Mouse (Mus musculus) midbrain, embryonic 15.5 days (tissue): ENCODE measurements around the gene Pole. TPM values are rescaled to one million over a fixed set of nuclear protein-coding genes. Genes with fewer than 3 reads are reported as not detected.

Experiments used
- ATAC-seq: fragments of 200-750 bp; cut with Nextera tagmentation; replicated peaks from 2 replicates; pipeline ENCODE4 v1.8.0; 2017; ENCODE audit warnings: moderate TSS enrichment
- H3K27ac ChIP-seq: fragments of 300-500 bp; sonication (generic); 2 replicates; pipeline ENCODE4 v1.5.1; 2015; ENCODE audit warnings: mild to moderate bottlenecking, inconsistent platforms
- H3K27me3 ChIP-seq: fragments of 300-500 bp; sonication (generic); replicated peaks from 2 replicates; pipeline ENCODE4 v1.6.1; 2015; ENCODE audit warnings: inconsistent platforms
- H3K36me3 ChIP-seq: fragments of 300-500 bp; sonication (generic); replicated peaks from 2 replicates; pipeline ENCODE4 v1.6.1; 2015; ENCODE audit warnings: inconsistent platforms
- H3K4me1 ChIP-seq: fragments of 300-500 bp; sonication (generic); 2 replicates; pipeline ENCODE4 v1.6.1; 2015; ENCODE audit warnings: inconsistent platforms
- H3K4me2 ChIP-seq: fragments of 300-500 bp; sonication (generic); 2 replicates; pipeline ENCODE4 v1.6.1; 2015; ENCODE audit warnings: inconsistent platforms, mild to moderate bottlenecking, moderate library complexity
- H3K4me3 ChIP-seq: fragments of 300-500 bp; sonication (generic); 2 replicates; pipeline ENCODE4 v1.5.1; 2015; ENCODE audit warnings: mild to moderate bottlenecking, inconsistent platforms
- H3K9ac ChIP-seq: fragments of 300-500 bp; sonication (generic); 2 replicates; pipeline ENCODE4 v1.6.1; 2015; ENCODE audit warnings: mild to moderate bottlenecking, inconsistent platforms
- H3K9me3 ChIP-seq: fragments of 300-500 bp; sonication (generic); 2 replicates; pipeline ENCODE4 v1.6.1; 2016; ENCODE audit warnings: inconsistent platforms
- WGBS: fragments of 180-500 bp; shearing (Covaris S2); methylation state at CpG from one replicate; pipeline ENCODE4 v1.1.7; 2015; ENCODE audit warnings: mixed read lengths; 5-methylcytosine and 5-hydroxymethylcytosine counted together
- polyA plus RNA-seq: library from polyadenylated mRNA; unstranded; fragments of >200 nt; fragmentation: Nextera tagmentation; extraction: Ambion mirVana; gene quantifications from 2 replicates; pipeline ENCODE4 v1.2.1, GENCODE M21; 2015

Gene Pole
- polyA plus RNA-seq, 1 experiment from 2014 or later, result 7.5 TPM

DNA sequence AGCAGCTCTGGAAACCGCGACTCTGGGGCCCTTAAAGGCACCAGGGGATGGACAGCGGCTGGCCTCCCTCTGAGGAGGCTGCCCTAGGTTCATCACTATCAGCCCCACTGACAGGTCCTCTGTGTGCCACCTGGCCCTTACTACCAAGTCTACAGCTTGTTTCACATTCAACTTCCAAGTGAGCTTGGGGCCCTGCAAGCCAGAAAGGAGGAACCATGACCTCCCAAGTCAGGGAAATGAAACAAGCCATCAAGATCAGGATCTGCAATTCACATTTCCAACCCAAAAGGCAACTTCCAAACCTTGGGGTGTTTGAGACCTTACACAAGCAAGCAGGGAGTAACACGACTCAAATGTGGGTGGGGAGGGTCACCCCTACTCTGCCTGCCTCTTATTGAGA lies 99.2 kb downstream of the Pole start:
- Histone ChIP-seq H3K9me3 (no peaks in the 10 kb centered on the region), H3K4me2 (peak overlapping the region; percentile 55), H3K36me3 (no peaks in the 10 kb centered on the region; the same call in 1 of the 2 replicates), H3K9ac (no peak overlapping the region), H3K4me1 (peaks cover 32% of the 10 kb centered on the region), H3K27ac (no peak overlapping the region), H3K27me3 (no peaks in the 10 kb centered on the region; the same call in 1 of the 2 replicates), H3K4me3 (peak overlapping the region; percentile 80)
- no peak for ATAC-seq
- 55% methylated on average over 4 of the region's 4 CpGs for WGBS

DNA sequence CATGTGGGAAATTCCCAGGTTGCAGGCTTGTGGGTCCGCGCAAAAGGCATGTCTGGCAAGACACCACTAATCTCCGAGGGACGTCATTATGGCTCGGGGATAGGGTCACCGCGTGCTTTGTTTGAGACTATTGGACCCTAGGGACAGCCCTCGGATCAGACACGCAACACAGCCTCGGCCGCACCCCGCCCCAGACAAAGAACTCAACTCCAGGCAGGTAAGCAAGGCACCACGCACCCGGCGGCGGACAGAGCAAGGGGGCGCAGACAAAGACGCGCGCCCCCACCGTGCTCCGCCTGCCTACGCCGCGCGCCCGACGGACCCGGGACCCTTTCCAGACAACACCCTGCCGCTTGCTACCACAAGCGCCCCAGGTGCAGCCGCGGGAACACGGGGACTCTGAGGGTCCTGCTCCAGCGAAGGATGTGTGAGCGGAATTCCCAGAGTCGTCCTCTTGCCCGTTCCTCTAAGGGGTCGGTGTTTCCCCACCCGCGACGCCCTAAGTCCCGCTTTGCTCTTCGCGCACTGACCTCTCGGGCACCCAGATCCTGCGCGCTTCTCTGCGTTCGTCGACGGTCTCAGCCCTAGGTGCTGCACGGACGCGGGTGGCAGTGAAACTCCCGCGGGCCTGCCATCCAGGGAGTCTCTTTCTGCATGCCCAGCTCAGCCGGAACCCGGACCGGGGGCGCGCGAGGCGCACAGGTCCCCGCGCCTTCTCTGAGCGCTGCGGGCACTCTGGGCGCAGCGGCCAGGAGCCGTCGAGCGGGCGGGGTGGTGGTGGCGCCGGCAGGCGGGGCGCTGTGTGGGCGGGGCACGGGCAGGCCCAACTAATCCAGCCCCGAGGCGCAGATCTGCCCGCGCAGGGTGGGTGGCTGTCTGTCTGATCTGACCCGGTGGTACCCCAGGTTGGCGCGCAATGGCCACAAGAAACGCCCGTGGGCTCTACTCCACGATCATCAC lies 100.5 kb downstream of the Pole start:
- H3K36me3 ChIP-seq, result no peaks in the 10 kb centered on the region
- peak; percentile 90 for ATAC-seq
- no peaks in the 10 kb centered on the region for H3K9me3 ChIP-seq
- peak overlapping the region; percentile 84 for H3K9ac ChIP-seq
- peak overlapping the region; percentile 67 for H3K27ac ChIP-seq
- H3K4me1 ChIP-seq, result peaks cover 32% of the 10 kb centered on the region
- no peaks in the 10 kb centered on the region; the same call in 1 of the 2 replicates for H3K27me3 ChIP-seq
- peak overlapping the region; percentile 55 for H3K4me2 ChIP-seq
- under 1% methylated on average over 90 of the region's 90 CpGs for WGBS
- H3K4me3 ChIP-seq, result peak overlapping the region; percentile 80

Other genes with a start within 250 kb of the Pole start
- gene Gm17655, start 213.8 kb upstream of the Pole start, polyA plus RNA-seq, result 3.2 and 4.4 TPM in 2 replicates
- gene Gm35315, start 191.9 kb upstream of the Pole start, polyA plus RNA-seq, result 0.56 and 0.58 TPM in 2 replicates
- gene Plcxd1, start 186.3 kb upstream of the Pole start, polyA plus RNA-seq, result 7.0 and 7.5 TPM in 2 replicates
- gene Gtpbp6, start 178.1 kb upstream of the Pole start, polyA plus RNA-seq, result 67.0 and 67.3 TPM in 2 replicates
- gene Zfp605, start 176.2 kb upstream of the Pole start, polyA plus RNA-seq, result 18.1 and 19.7 TPM in 2 replicates
- gene Chfr, start 150.5 kb upstream of the Pole start, polyA plus RNA-seq, result 88.0 and 91.7 TPM in 2 replicates
- 25.5 and 28.5 TPM in 2 replicates for gene Golga3, start 109.6 kb upstream of the Pole start, polyA plus RNA-seq
- 20.6 and 22.6 TPM in 2 replicates for gene Ankle2, start 55.3 kb upstream of the Pole start, polyA plus RNA-seq
- gene Pgam5, start 16.4 kb upstream of the Pole start, polyA plus RNA-seq, result 104 and 110 TPM in 2 replicates
- 11.3 and 11.5 TPM in 2 replicates for gene Pxmp2, start 120 bp upstream of the Pole start, polyA plus RNA-seq
- 7.7 and 8.4 TPM in 2 replicates for gene P2rx2, start 56.9 kb downstream of the Pole start, polyA plus RNA-seq
- not detected in 2 replicates for gene Lrcol1, start 58.4 kb downstream of the Pole start, polyA plus RNA-seq
- 24.2 and 25.9 TPM in 2 replicates for gene Fbrsl1, start 162.2 kb downstream of the Pole start, polyA plus RNA-seq